Mouse (Mus musculus): ENCODE results near the gene Tmem256. TPM values are rescaled to one million over a fixed set of nuclear protein-coding genes. Genes with fewer than 3 reads are reported as not detected.

Tmem256 gene
- total RNA-seq (2014; fragmentation: Nextera tagmentation) (116 and 202 TPM in 2 replicates), total RNA-seq (2017) (409 and 434 TPM in 2 replicates), polyA plus RNA-seq (2012) (513 and 777 TPM in 2 replicates)

DNA sequence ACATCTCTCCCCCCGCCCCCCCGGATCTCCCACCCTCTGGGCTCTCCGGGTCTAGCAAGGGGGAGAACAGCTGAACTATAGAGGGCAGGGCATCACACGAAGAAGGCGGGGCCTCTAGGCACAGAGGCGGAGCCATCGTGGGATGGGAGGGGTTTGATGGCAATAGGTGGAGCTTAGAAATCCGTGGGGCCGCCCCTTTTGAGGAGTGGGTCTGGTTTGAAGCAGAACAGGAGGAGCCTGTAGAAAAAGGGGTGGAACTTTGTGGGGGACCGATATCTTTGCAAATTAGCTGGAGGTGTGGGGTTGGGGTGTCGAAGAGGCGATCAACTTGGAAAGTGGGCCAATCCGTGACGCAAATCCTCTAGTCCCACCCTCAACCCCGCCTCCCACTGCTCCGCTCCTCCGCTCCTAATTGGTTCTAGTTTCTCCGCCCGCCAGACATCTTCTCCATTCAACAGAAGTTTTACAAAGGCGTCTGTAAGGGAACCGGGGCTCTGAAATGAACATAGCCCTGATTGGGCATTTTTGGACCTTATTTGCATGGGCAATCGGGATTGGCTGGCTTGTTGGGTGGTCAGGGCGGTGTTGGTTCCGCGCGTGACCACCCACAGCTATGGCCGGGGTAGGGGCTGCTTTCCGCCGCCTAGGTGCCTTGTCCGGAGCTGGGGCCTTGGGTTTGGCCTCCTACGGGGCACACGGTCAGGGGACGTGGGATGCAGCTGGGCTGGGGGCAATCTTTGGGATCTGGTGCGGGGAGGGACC lies at the start of gene Tmem256:
Tmem256 (plus strand) TSS at position 563 of the 762 bp plus-strand sequence.
- Histone ChIP-seq H3K4me1 (ENCODE audit: insufficient read depth, low read depth, low read length) (peaks cover 64% of the 10 kb centered on the region), H3K36me3 (replicated peaks) (peaks cover 9% of the 10 kb centered on the region), H3K4me3 (ENCODE audit: low read depth, low read length) (peak within 1 kb of the TSS; percentile 81), H3K9me3 (replicated peaks) (no peaks in the 10 kb centered on the region), H3K27me3 (ENCODE audit: insufficient read depth, low read length) (peaks cover 37% of the 10 kb centered on the region)
- DNase-seq (ENCODE audit: low spot score) = peak; percentile 97
- no peak for TF ChIP-seq CTCF (IDR thresholded peaks at IDR 0.05; ENCODE audit: low read depth, low read length)
- ATAC-seq (ENCODE audit: extremely low read depth, insufficient number of reproducible peaks, low FRiP score, poor library complexity, severe bottlenecking) = peak; percentile 93

DNA sequence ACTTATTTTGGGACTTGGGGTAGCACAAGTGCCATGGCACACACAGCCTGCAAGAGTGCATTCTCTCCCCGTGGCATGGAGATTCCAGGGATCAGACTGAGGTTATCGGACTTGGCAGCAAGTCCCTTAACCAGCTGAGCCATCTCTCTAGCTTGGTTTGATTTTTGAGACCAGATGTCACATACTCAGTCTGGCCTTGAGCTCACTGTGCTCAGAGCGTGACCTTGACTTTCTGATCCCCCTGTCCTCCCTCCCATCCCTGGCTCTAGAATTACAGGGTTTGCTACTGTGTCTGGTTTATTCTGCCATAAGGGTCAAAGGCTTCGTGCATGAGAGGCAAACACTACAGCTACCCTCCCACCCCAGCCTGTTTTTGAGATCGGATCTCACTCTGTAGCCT lies 48.9 kb upstream of the Tmem256 start:
- DNase-seq (ENCODE audit: low spot score) = no peak
- ATAC-seq (ENCODE audit: extremely low read depth, insufficient number of reproducible peaks, low FRiP score, poor library complexity, severe bottlenecking) = no peak
- peaks cover 31% of the 10 kb centered on the region for H3K27me3 ChIP-seq (ENCODE audit: insufficient read depth, low read length)
- no peaks in the 10 kb centered on the region for H3K36me3 ChIP-seq (replicated peaks)
- H3K9me3 ChIP-seq (replicated peaks) = no peaks in the 10 kb centered on the region
- H3K4me1 ChIP-seq (ENCODE audit: insufficient read depth, low read depth, low read length) = peaks cover 25% of the 10 kb centered on the region
- no peak overlapping the region for H3K4me3 ChIP-seq (ENCODE audit: low read depth, low read length)
- TF ChIP-seq GATA2 (IDR thresholded peaks at IDR 0.05; ENCODE audit: borderline replicate concordance, low read depth, low read length) (no peak), POLR2AphosphoS5 (IDR thresholded peaks at IDR 0.05; ENCODE audit: insufficient replicate concordance, low read depth, low read length) (no peak), GATA1 (IDR thresholded peaks at IDR 0.05; ENCODE audit: borderline replicate concordance, low read length) (no peak), CTCF (IDR thresholded peaks at IDR 0.05; ENCODE audit: low read depth, low read length) (no peak), TAL1 (conservative IDR thresholded peaks at IDR 0.05; ENCODE audit: low read depth, low read length) (no peak)

GRCm38 (mm10) chr11:69791420-69791819 lies 46.9 kb upstream of the Tmem256 start:
- Histone ChIP-seq H3K36me3 (replicated peaks) (no peaks in the 10 kb centered on the region), H3K4me3 (ENCODE audit: low read depth, low read length) (no peak overlapping the region), H3K9me3 (replicated peaks) (no peaks in the 10 kb centered on the region), H3K27me3 (ENCODE audit: insufficient read depth, low read length) (peaks cover 33% of the 10 kb centered on the region), H3K4me1 (ENCODE audit: insufficient read depth, low read depth, low read length) (peaks cover 31% of the 10 kb centered on the region)
- TF ChIP-seq POLR2AphosphoS5 (IDR thresholded peaks at IDR 0.05; ENCODE audit: insufficient replicate concordance, low read depth, low read length) (no peak), TAL1 (conservative IDR thresholded peaks at IDR 0.05; ENCODE audit: low read depth, low read length) (no peak), CTCF (IDR thresholded peaks at IDR 0.05; ENCODE audit: low read depth, low read length) (no peak), GATA2 (IDR thresholded peaks at IDR 0.05; ENCODE audit: borderline replicate concordance, low read depth, low read length) (no peak), GATA1 (IDR thresholded peaks at IDR 0.05; ENCODE audit: borderline replicate concordance, low read length) (no peak)
- no peak for DNase-seq (ENCODE audit: low spot score)
- ATAC-seq (ENCODE audit: extremely low read depth, insufficient number of reproducible peaks, low FRiP score, poor library complexity, severe bottlenecking) = no peak

- Histone ChIP-seq H3K27me3 (ENCODE audit: insufficient read depth, low read length) (peaks cover 53% of the 10 kb centered on the region), H3K4me3 (ENCODE audit: low read depth, low read length) (no peak overlapping the region), H3K4me1 (ENCODE audit: insufficient read depth, low read depth, low read length) (peaks cover 25% of the 10 kb centered on the region), H3K36me3 (replicated peaks) (peaks cover 10% of the 10 kb centered on the region), H3K9me3 (replicated peaks) (no peaks in the 10 kb centered on the region)
- no peak for DNase-seq (ENCODE audit: low spot score)
- no peak for ATAC-seq (ENCODE audit: extremely low read depth, insufficient number of reproducible peaks, low FRiP score, poor library complexity, severe bottlenecking)
- TF ChIP-seq POLR2AphosphoS5 (IDR thresholded peaks at IDR 0.05; ENCODE audit: insufficient replicate concordance, low read depth, low read length) (no peak), GATA1 (IDR thresholded peaks at IDR 0.05; ENCODE audit: borderline replicate concordance, low read length) (no peak), TAL1 (conservative IDR thresholded peaks at IDR 0.05; ENCODE audit: low read depth, low read length) (no peak), CTCF (IDR thresholded peaks at IDR 0.05; ENCODE audit: low read depth, low read length) (no peak), GATA2 (IDR thresholded peaks at IDR 0.05; ENCODE audit: borderline replicate concordance, low read depth, low read length) (no peak)
These were observed 44.9 kb upstream of the Tmem256 start for GRCm38 (mm10) chr11:69793429-69793828.

- peaks cover 59% of the 10 kb centered on the region for H3K27me3 ChIP-seq (ENCODE audit: insufficient read depth, low read length)
- H3K4me1 ChIP-seq (ENCODE audit: insufficient read depth, low read depth, low read length) = peaks cover 38% of the 10 kb centered on the region
- DNase-seq (ENCODE audit: low spot score) (peak; percentile 95), ATAC-seq (ENCODE audit: extremely low read depth, insufficient number of reproducible peaks, low FRiP score, poor library complexity, severe bottlenecking) (peak; percentile 98)
- no peaks in the 10 kb centered on the region for H3K9me3 ChIP-seq (replicated peaks)
- no peak for TF ChIP-seq GATA1 (IDR thresholded peaks at IDR 0.05; ENCODE audit: borderline replicate concordance, low read length)
- TF ChIP-seq CTCF (IDR thresholded peaks at IDR 0.05; ENCODE audit: low read depth, low read length) = no peak
- no peak for TF ChIP-seq POLR2AphosphoS5 (IDR thresholded peaks at IDR 0.05; ENCODE audit: insufficient replicate concordance, low read depth, low read length)
- TF ChIP-seq GATA2 (IDR thresholded peaks at IDR 0.05; ENCODE audit: borderline replicate concordance, low read depth, low read length) = no peak
- no peak for TF ChIP-seq TAL1 (conservative IDR thresholded peaks at IDR 0.05; ENCODE audit: low read depth, low read length)
- H3K36me3 ChIP-seq (replicated peaks) = peaks cover 11% of the 10 kb centered on the region
- peak within 1 kb of the TSS; percentile 73 for H3K4me3 ChIP-seq (ENCODE audit: low read depth, low read length)
These were observed 42.9 kb upstream of the Tmem256 start, which contains the start of gene Chrnb1 for GRCm38 (mm10) chr11:69795168-69795982. TSS of gene Chrnb1 (minus strand) at chr11:69795943.

GRCm38 (mm10) chr11:69795983-69796435 lies 42.3 kb upstream of the Tmem256 start:
- Histone ChIP-seq H3K9me3 (replicated peaks) (no peaks in the 10 kb centered on the region), H3K27me3 (ENCODE audit: insufficient read depth, low read length) (peaks cover 65% of the 10 kb centered on the region), H3K36me3 (replicated peaks) (peaks cover 11% of the 10 kb centered on the region), H3K4me3 (ENCODE audit: low read depth, low read length) (peak overlapping the region; percentile 73), H3K4me1 (ENCODE audit: insufficient read depth, low read depth, low read length) (peaks cover 44% of the 10 kb centered on the region)
- no peak for ATAC-seq (ENCODE audit: extremely low read depth, insufficient number of reproducible peaks, low FRiP score, poor library complexity, severe bottlenecking)
- TF ChIP-seq GATA1 (IDR thresholded peaks at IDR 0.05; ENCODE audit: borderline replicate concordance, low read length) (no peak), POLR2AphosphoS5 (IDR thresholded peaks at IDR 0.05; ENCODE audit: insufficient replicate concordance, low read depth, low read length) (no peak), TAL1 (conservative IDR thresholded peaks at IDR 0.05; ENCODE audit: low read depth, low read length) (no peak), CTCF (IDR thresholded peaks at IDR 0.05; ENCODE audit: low read depth, low read length) (no peak), GATA2 (IDR thresholded peaks at IDR 0.05; ENCODE audit: borderline replicate concordance, low read depth, low read length) (no peak)
- DNase-seq (ENCODE audit: low spot score) = no peak
